Mouse (Mus musculus): ENCODE measurements around the gene Fam169a. TPM values are rescaled to one million over a fixed set of nuclear protein-coding genes. Genes with fewer than 3 reads are reported as not detected.
A peak's percentile ranks its signal among the peaks of the same experiment; 100 is the strongest.

Gene Fam169a
- polyA plus RNA-seq, 1 experiment = not detected

GRCm38 (mm10) chr13:97071626-97072241 is 4.6 kb downstream of the Fam169a start:
- 2% methylated on average over 73 of the region's 76 CpGs for WGBS
- DNase-seq = peak; percentile 5

GRCm38 (mm10) chr13:97073497-97073896 is 6.4 kb downstream of the Fam169a start:
- Histone ChIP-seq H3K4me1 (ENCODE audit: control insufficient read depth, insufficient read depth, low read length) (no peaks in the 10 kb centered on the region), H3K4me3 (replicated peaks; ENCODE audit: extremely low read depth, low read depth, low read length) (no peak overlapping the region)
- WGBS = 61% methylated on average over 1 of the region's 1 CpGs
- DNase-seq = no peak
- TF ChIP-seq CTCF (IDR thresholded peaks at IDR 0.05; ENCODE audit: insufficient read depth, low read length) (no peak), POLR2A (IDR thresholded peaks at IDR 0.05; ENCODE audit: borderline replicate concordance, extremely low read depth, low read depth, low read length) (no peak)

More at GRCm38 (mm10) chr13:97071626-97072241, 4.6 kb downstream of the Fam169a start:
- H3K4me3 ChIP-seq (replicated peaks; ENCODE audit: extremely low read depth, low read depth, low read length) = peak overlapping the region; percentile 19
- no peak for TF ChIP-seq POLR2A (IDR thresholded peaks at IDR 0.05; ENCODE audit: borderline replicate concordance, extremely low read depth, low read depth, low read length)
- TF ChIP-seq CTCF (IDR thresholded peaks at IDR 0.05; ENCODE audit: insufficient read depth, low read length) = no peak
- H3K4me1 ChIP-seq (ENCODE audit: control insufficient read depth, insufficient read depth, low read length) = no peaks in the 10 kb centered on the region

GRCm38 (mm10) chr13:97077556-97077955 is 10.5 kb downstream of the Fam169a start:
- WGBS = 95% methylated on average over 2 of the region's 2 CpGs
- no peak for DNase-seq
- Histone ChIP-seq H3K4me1 (ENCODE audit: control insufficient read depth, insufficient read depth, low read length) (no peaks in the 10 kb centered on the region), H3K4me3 (replicated peaks; ENCODE audit: extremely low read depth, low read depth, low read length) (no peak overlapping the region)
- no peak for TF ChIP-seq CTCF (IDR thresholded peaks at IDR 0.05; ENCODE audit: insufficient read depth, low read length)
- TF ChIP-seq POLR2A (IDR thresholded peaks at IDR 0.05; ENCODE audit: borderline replicate concordance, extremely low read depth, low read depth, low read length) = no peak

GRCm38 (mm10) chr13:97080201-97080600 is 13.1 kb downstream of the Fam169a start:
- Histone ChIP-seq H3K4me1 (ENCODE audit: control insufficient read depth, insufficient read depth, low read length) (no peaks in the 10 kb centered on the region), H3K4me3 (replicated peaks; ENCODE audit: extremely low read depth, low read depth, low read length) (no peak overlapping the region)
- TF ChIP-seq CTCF (IDR thresholded peaks at IDR 0.05; ENCODE audit: insufficient read depth, low read length) (no peak), POLR2A (IDR thresholded peaks at IDR 0.05; ENCODE audit: borderline replicate concordance, extremely low read depth, low read depth, low read length) (no peak)
- WGBS = 83% methylated on average over 2 of the region's 2 CpGs
- no peak for DNase-seq

- no peak overlapping the region for H3K4me3 ChIP-seq (replicated peaks; ENCODE audit: extremely low read depth, low read depth, low read length)
- DNase-seq = no peak
- no peak for TF ChIP-seq CTCF (IDR thresholded peaks at IDR 0.05; ENCODE audit: insufficient read depth, low read length)
- TF ChIP-seq POLR2A (IDR thresholded peaks at IDR 0.05; ENCODE audit: borderline replicate concordance, extremely low read depth, low read depth, low read length) = no peak
- no peaks in the 10 kb centered on the region for H3K4me1 ChIP-seq (ENCODE audit: control insufficient read depth, insufficient read depth, low read length)
- 78% methylated on average over 3 of the region's 3 CpGs for WGBS
Measured at GRCm38 (mm10) chr13:97080615-97081014, 13.5 kb downstream of the Fam169a start.

DNA sequence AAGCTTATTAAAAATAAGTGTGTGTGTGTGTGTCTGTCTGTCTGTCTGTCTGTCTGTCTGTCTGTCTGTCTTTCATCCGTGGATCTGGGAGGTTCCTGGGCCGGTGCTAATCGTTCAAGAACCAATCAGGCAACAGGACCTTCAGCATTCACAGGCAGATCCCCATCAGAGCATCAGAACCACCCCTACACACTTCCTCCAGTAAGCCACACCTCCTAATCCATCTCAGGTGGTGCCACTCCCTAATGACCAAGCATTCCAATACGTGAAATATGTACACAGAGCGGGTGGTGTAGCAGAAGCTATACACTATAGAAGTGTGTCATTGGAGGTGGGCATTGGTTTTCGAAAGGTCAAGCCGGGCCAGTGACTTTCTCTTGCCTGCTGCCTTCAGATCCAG is 15.3 kb downstream of the Fam169a start:
- no peak overlapping the region for H3K4me3 ChIP-seq (replicated peaks; ENCODE audit: extremely low read depth, low read depth, low read length)
- no peaks in the 10 kb centered on the region for H3K4me1 ChIP-seq (ENCODE audit: control insufficient read depth, insufficient read depth, low read length)
- TF ChIP-seq CTCF (IDR thresholded peaks at IDR 0.05; ENCODE audit: insufficient read depth, low read length) (no peak), POLR2A (IDR thresholded peaks at IDR 0.05; ENCODE audit: borderline replicate concordance, extremely low read depth, low read depth, low read length) (no peak)
- no peak for DNase-seq
- 84% methylated on average over 7 of the region's 7 CpGs for WGBS

DNA sequence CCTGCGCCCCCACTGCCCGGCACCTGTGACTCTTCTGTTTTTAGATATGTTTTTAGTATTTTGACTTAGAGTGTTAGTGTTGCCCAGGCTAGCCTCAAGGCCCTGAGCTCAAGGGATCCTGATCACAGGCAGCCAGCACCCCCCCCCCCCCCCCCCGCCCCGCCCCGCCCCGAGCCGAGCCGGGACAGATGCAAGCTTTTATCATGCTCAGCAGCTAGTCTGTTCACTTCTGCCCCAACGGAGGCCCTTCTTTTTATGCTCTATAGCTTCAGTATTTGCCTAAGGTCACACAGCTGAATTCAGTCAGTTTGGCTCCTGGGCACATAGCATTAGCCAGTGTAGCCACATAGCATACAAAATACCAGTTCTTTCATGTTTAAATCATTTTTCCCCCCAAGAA is 19.2 kb downstream of the Fam169a start:
- TF ChIP-seq POLR2A (IDR thresholded peaks at IDR 0.05; ENCODE audit: borderline replicate concordance, extremely low read depth, low read depth, low read length) (no peak), CTCF (IDR thresholded peaks at IDR 0.05; ENCODE audit: insufficient read depth, low read length) (no peak)
- WGBS = 78% methylated on average over 8 of the region's 9 CpGs
- DNase-seq = no peak
- Histone ChIP-seq H3K4me3 (replicated peaks; ENCODE audit: extremely low read depth, low read depth, low read length) (no peak overlapping the region), H3K4me1 (ENCODE audit: control insufficient read depth, insufficient read depth, low read length) (no peaks in the 10 kb centered on the region)

GRCm38 (mm10) chr13:97087421-97087820 is 20.3 kb downstream of the Fam169a start:
- H3K4me1 ChIP-seq (ENCODE audit: control insufficient read depth, insufficient read depth, low read length) = no peaks in the 10 kb centered on the region
- DNase-seq = no peak
- TF ChIP-seq CTCF (IDR thresholded peaks at IDR 0.05; ENCODE audit: insufficient read depth, low read length) (no peak), POLR2A (IDR thresholded peaks at IDR 0.05; ENCODE audit: borderline replicate concordance, extremely low read depth, low read depth, low read length) (no peak)
- no peak overlapping the region for H3K4me3 ChIP-seq (replicated peaks; ENCODE audit: extremely low read depth, low read depth, low read length)
- WGBS = 92% methylated on average over 6 of the region's 6 CpGs

GRCm38 (mm10) chr13:97088183-97088582 is 21.1 kb downstream of the Fam169a start:
- Histone ChIP-seq H3K4me3 (replicated peaks; ENCODE audit: extremely low read depth, low read depth, low read length) (no peak overlapping the region), H3K4me1 (ENCODE audit: control insufficient read depth, insufficient read depth, low read length) (no peaks in the 10 kb centered on the region)
- TF ChIP-seq POLR2A (IDR thresholded peaks at IDR 0.05; ENCODE audit: borderline replicate concordance, extremely low read depth, low read depth, low read length) (no peak), CTCF (IDR thresholded peaks at IDR 0.05; ENCODE audit: insufficient read depth, low read length) (no peak)
- 91% methylated on average over 3 of the region's 3 CpGs for WGBS
- DNase-seq = no peak

DNA sequence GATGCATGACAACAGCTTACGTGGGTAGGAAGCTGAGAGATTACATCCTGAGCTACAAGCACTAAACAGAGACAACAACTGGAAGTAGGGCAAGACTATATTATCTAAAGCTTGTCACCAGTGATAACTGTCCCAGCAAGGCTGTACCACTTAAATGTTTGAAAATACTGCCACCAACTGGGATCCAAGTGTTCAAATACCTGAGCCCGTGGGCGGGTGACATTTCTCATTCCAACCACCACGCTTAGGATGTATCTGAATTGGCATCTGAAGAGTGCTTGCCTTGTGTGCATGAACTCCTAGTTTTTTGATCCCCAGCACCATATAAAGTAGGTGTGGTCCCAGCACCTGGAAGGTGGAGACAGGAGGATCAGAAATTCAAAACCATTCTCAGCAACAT is 28.6 kb downstream of the Fam169a start:
- Histone ChIP-seq H3K4me1 (ENCODE audit: control insufficient read depth, insufficient read depth, low read length) (no peaks in the 10 kb centered on the region), H3K4me3 (replicated peaks; ENCODE audit: extremely low read depth, low read depth, low read length) (no peak overlapping the region)
- DNase-seq = no peak
- TF ChIP-seq CTCF (IDR thresholded peaks at IDR 0.05; ENCODE audit: insufficient read depth, low read length) = no peak
- 75% methylated on average over 4 of the region's 4 CpGs for WGBS

All from lung, adult 2 months (tissue).